Mouse (Mus musculus) CH12.LX (cell line): ENCODE measurements around the gene Hivep2. TPM values are rescaled to one million over a fixed set of nuclear protein-coding genes. Genes with fewer than 3 reads are reported as not detected.

Source experiments
- DNase-seq: peaks from one replicate; pipeline ENCODE4 v3.0.0-alpha.2; 2013; ENCODE audit errors: extremely low read depth
- H3K27ac ChIP-seq: 2 replicates; pipeline ENCODE4 v1.5.1; 2012; ENCODE audit warnings: low read depth, mild to moderate bottlenecking, control low read depth, moderate library complexity; ENCODE audit not compliant: insufficient read depth
- H3K27me3 ChIP-seq: replicated peaks from 2 replicates; pipeline ENCODE3; 2012; ENCODE audit warnings: inconsistent platforms
- H3K36me3 ChIP-seq, 2 experiments: replicated peaks in 1 of 2; 2 replicates each; pipeline versions ENCODE3 to v1.6.1; 2012; ENCODE audit warnings: inconsistent platforms in 1 of 2, low read length in 1 of 2, mild to moderate bottlenecking in 1 of 2, mixed read lengths in 1 of 2, moderate library complexity in 1 of 2; ENCODE audit not compliant: control insufficient read depth in 1 of 2, insufficient read depth in 1 of 2
- H3K4me1 ChIP-seq, 2 experiments: 2 replicates each; pipeline ENCODE4 v1.6.1; 2012; ENCODE audit warnings: inconsistent platforms in 1 of 2, moderate library complexity in 1 of 2; ENCODE audit not compliant: insufficient read depth in 2 of 2, control insufficient read depth in 1 of 2
- H3K4me2 ChIP-seq: 2 replicates; pipeline ENCODE4 v1.6.1; 2012; ENCODE audit warnings: low read depth, mild to moderate bottlenecking, control low read depth; ENCODE audit not compliant: poor library complexity, insufficient read depth, severe bottlenecking
- H3K4me3 ChIP-seq, 3 experiments: fragments of 150-350 bp in 1 of 3; sonication (generic) in 1 of 3; replicated peaks in 1 of 3; 2 replicates each; pipeline versions ENCODE3 to v1.5.1; 2011 to 2012; ENCODE audit warnings: low read depth in 2 of 3, low read length in 2 of 3, mild to moderate bottlenecking in 2 of 3, moderate library complexity in 2 of 3, control low read depth in 1 of 3, improper control_type of control experiment in 1 of 3, inconsistent platforms in 1 of 3, mixed read lengths in 1 of 3; ENCODE audit not compliant: poor library complexity in 1 of 3
- H3K79me2 ChIP-seq: replicated peaks from 2 replicates; pipeline ENCODE4 v1.6.1; 2012; ENCODE audit warnings: mild to moderate bottlenecking, moderate library complexity; ENCODE audit not compliant: control insufficient read depth, poor library complexity, insufficient read depth, severe bottlenecking; ENCODE audit errors: extremely low read depth
- H3K9ac ChIP-seq: 2 replicates; pipeline ENCODE4 v1.6.1; 2012; ENCODE audit warnings: low read depth, mild to moderate bottlenecking, control low read depth, moderate library complexity; ENCODE audit not compliant: insufficient read depth
- H3K9me3 ChIP-seq: replicated peaks from 2 replicates; pipeline ENCODE3; 2012; ENCODE audit warnings: low read length, inconsistent platforms, mixed read lengths
- CHD2 ChIP-seq: IDR thresholded peaks from 2 replicates; pipeline ENCODE4 v1.6.1; 2011; ENCODE audit warnings: low read length, improper control_type of control experiment
- CTCF ChIP-seq, 2 experiments: IDR thresholded peaks in 1 of 2; conservative IDR thresholded peaks in 1 of 2; 2 replicates each; pipeline ENCODE4 v1.5.1; 2011 to 2012; ENCODE audit warnings: low read depth in 2 of 2, low read length in 2 of 2, improper control_type of control experiment in 1 of 2, inconsistent platforms in 1 of 2, mild to moderate bottlenecking in 1 of 2, moderate library complexity in 1 of 2
- ETS1 ChIP-seq: conservative IDR thresholded peaks from 2 replicates; pipeline ENCODE4 v1.6.1; 2012; ENCODE audit warnings: low read depth, mild to moderate bottlenecking, inconsistent platforms, low read length, improper control_type of control experiment, moderate library complexity
- JUND ChIP-seq: conservative IDR thresholded peaks from 2 replicates; pipeline ENCODE4 v1.6.1; 2011; ENCODE audit warnings: low read depth, low read length, improper control_type of control experiment
- PAX5 ChIP-seq: IDR thresholded peaks from 2 replicates; pipeline ENCODE4 v1.6.1; 2012; ENCODE audit warnings: low read length, inconsistent platforms, mixed read lengths
- RAD21 ChIP-seq: IDR thresholded peaks from 2 replicates; pipeline ENCODE4 v1.6.1; 2011; ENCODE audit warnings: low read depth, mild to moderate bottlenecking, low read length, improper control_type of control experiment, moderate library complexity
- SMC3 ChIP-seq: IDR thresholded peaks from 2 replicates; pipeline ENCODE4 v1.6.1; 2011; ENCODE audit warnings: low read depth, low read length, improper control_type of control experiment
- ZC3H11A ChIP-seq: IDR thresholded peaks from 2 replicates; pipeline ENCODE4 v1.6.1; 2012; ENCODE audit warnings: low read depth, mild to moderate bottlenecking, inconsistent platforms, low read length, improper control_type of control experiment
- dilution Hi-C: fragments of 300-500 bp; cut with MboI; formaldehyde crosslinking; loops from 2 replicates; pipeline ENCODE4 v1.14.3; 2020; ENCODE audit warnings: low sequenced_read_pairs; ENCODE audit not compliant: extremely low pct_unique_long_range_greater_than_20kb, extremely low pct_ligation_motif_present
- in situ Hi-C: fragments of 300-500 bp; cut with MboI; formaldehyde crosslinking; loops from 3 replicates; pipeline ENCODE4 v1.14.3; 2019; ENCODE audit warnings: low sequenced_read_pairs, low pct_ligation_motif_present, low pct_unique_long_range_greater_than_20kb, mixed read lengths
- polyA plus RNA-seq: library from polyadenylated mRNA; unstranded; fragments of >175 nt; gene quantifications from 2 replicates; pipeline ENCODE4 v1.2.1, GENCODE M21; 2012; ENCODE audit warnings: low read depth; ENCODE audit not compliant: insufficient read length
- total RNA-seq, 2 experiments: library from RNA; depleted of rRNA; stranded (reverse); fragments of 300-350 nt in 1 of 2; fragments of >200 nt in 1 of 2; gene quantifications; 2 replicates each; pipeline ENCODE4 v1.2.3; 2012 to 2014

Gene Hivep2
- total and polyA plus RNA-seq, 3 experiments: 0.59 to 2.7 (median 1.4) TPM

GRCm38 (mm10) chr10:14199332-14199731 lies 233.5 kb downstream of the Hivep2 start:
- H3K4me3 ChIP-seq: no peak overlapping the region

GRCm38 (mm10) chr10:14200310-14200709 lies 234.4 kb downstream of the Hivep2 start:
- dilution Hi-C loops (no loop called here), in situ Hi-C loops (no loop called here)
- no peaks in the 10 kb centered on the region for H3K79me2 ChIP-seq
- H3K36me3 ChIP-seq: no peaks in the 10 kb centered on the region
- H3K4me3 ChIP-seq: no peak overlapping the region
- no peak overlapping the region for H3K4me2 ChIP-seq
- H3K9ac ChIP-seq: no peak overlapping the region
- peaks cover 0 to 19% of the 10 kb centered on the region in 2 experiments; a peak in 2 of 4 replicates for H3K4me1 ChIP-seq
- H3K9me3 ChIP-seq: no peaks in the 10 kb centered on the region
- H3K27me3 ChIP-seq: no peaks in the 10 kb centered on the region
- no peak overlapping the region for H3K27ac ChIP-seq
- DNase-seq: no peak
- TF ChIP-seq PAX5 (no peak), JUND (no peak), ZC3H11A (peak; percentile 54), CTCF (conservative IDR thresholded peaks at IDR 0.05 in 1 of 2, IDR thresholded peaks at IDR 0.05 in 1 of 2; ENCODE audit: low read depth in 2 of 2, low read length in 2 of 2) (peak; percentile 36 to 80; a peak in 3 of 4 replicates), SMC3 (peak; percentile 75), RAD21 (peak; percentile 84)
- TF ChIP-seq, all 38 proteins: peak for 4

More at GRCm38 (mm10) chr10:14199332-14199731, 233.5 kb downstream of the Hivep2 start:
- no peaks in the 10 kb centered on the region for H3K79me2 ChIP-seq
- no peak for DNase-seq
- dilution Hi-C loops: no loop called here
- no peak overlapping the region for H3K4me2 ChIP-seq
- no peak overlapping the region for H3K27ac ChIP-seq
- no peaks in the 10 kb centered on the region for H3K27me3 ChIP-seq
- H3K9me3 ChIP-seq: no peaks in the 10 kb centered on the region
- no peaks in the 10 kb centered on the region for H3K36me3 ChIP-seq
- TF ChIP-seq PAX5: no peak
- TF ChIP-seq CHD2: no peak
- no peak for TF ChIP-seq ETS1
- H3K9ac ChIP-seq: no peak overlapping the region
- in situ Hi-C loops: loop anchor here (25.0 kb wide), 2 partner anchors 262 to 637 kb away; partner anchors contain the start of genes Adat2 and Pex3
- H3K4me1 ChIP-seq: peaks cover 0 to 19% of the 10 kb centered on the region in 2 experiments; a peak in 2 of 4 replicates

Other genes starting within 250 kb of the Hivep2 start
- gene Aig1, start 97.1 kb upstream of the Hivep2 start, total RNA-seq (2012; rRNA removed): 7.0 and 10.8 TPM in 2 replicates
- gene Aig1, start 97.1 kb upstream of the Hivep2 start, total RNA-seq (2014; rRNA removed): 1.2 and 1.6 TPM in 2 replicates
- gene Aig1, start 97.1 kb upstream of the Hivep2 start, polyA plus RNA-seq: 1.8 and 2.4 TPM in 2 replicates